Mouse (Mus musculus): ENCODE measurements around the gene Gnai1.

GRCm38 (mm10) chr5:18228866-18229265 is 131.3 kb downstream of the Gnai1 start:
- no peak for TF ChIP-seq CTCF (IDR thresholded peaks at IDR 0.05; ENCODE audit: low read depth, low read length)
- TF ChIP-seq POLR2A (IDR thresholded peaks at IDR 0.05; ENCODE audit: borderline replicate concordance, low read depth, low read length) = no peak
